Mouse (Mus musculus) megakaryocyte, adult 5-6 weeks (primary cell): Measurements from ENCODE around the gene Parvb. TPM values are rescaled to one million over a fixed set of nuclear protein-coding genes. Genes with fewer than 3 reads are reported as not detected.

ENCODE experiments used
- ATAC-seq: 2 replicates; pipeline ENCODE4 v1.8.0; 2016; ENCODE audit warnings: mild to moderate bottlenecking, inconsistent platforms; ENCODE audit not compliant: poor library complexity, severe bottlenecking
- total RNA-seq, 2 experiments: library from RNA; stranded (forward) in 1 of 2; stranded (reverse) in 1 of 2; fragments of 153-499, 151-499 nt in 1 of 2; fragments of 221-1000, 200-1000 nt in 1 of 2; gene quantifications; 2 replicates each; pipeline versions ENCODE4 v1.2.3 to v1.2.4; 2015 to 2017

Parvb gene
- total RNA-seq, 2 experiments from 2014 or later = 10.6 to 32.7 TPM

GRCm38 (mm10) chr15:84254387-84254786 lies 22.5 kb downstream of the Parvb start:
- no peak for ATAC-seq

GRCm38 (mm10) chr15:84256254-84256850 lies 24.5 kb downstream of the Parvb start:
- ATAC-seq = peak; percentile 64

GRCm38 (mm10) chr15:84256864-84257263 lies 25.0 kb downstream of the Parvb start:
- peak; percentile 60 for ATAC-seq

GRCm38 (mm10) chr15:84258602-84259355 lies 26.9 kb downstream of the Parvb start:
- no peak for ATAC-seq

- 0 out of 2 replicates have a peak, but pooled peaks have one; percentile 19 for ATAC-seq
These were observed 28.4 kb downstream of the Parvb start for GRCm38 (mm10) chr15:84260123-84260822.

- ATAC-seq = no peak
These were observed 30.8 kb downstream of the Parvb start for GRCm38 (mm10) chr15:84262630-84263029.

- no peak for ATAC-seq
These were observed 31.7 kb downstream of the Parvb start for GRCm38 (mm10) chr15:84263573-84263972.

GRCm38 (mm10) chr15:84265141-84265540 lies 33.3 kb downstream of the Parvb start:
- ATAC-seq = no peak

- ATAC-seq = no peak
These were observed 34.4 kb downstream of the Parvb start for GRCm38 (mm10) chr15:84266290-84266689.

- no peak for ATAC-seq
These were observed 35.9 kb downstream of the Parvb start for GRCm38 (mm10) chr15:84267720-84268260.

- no peak for ATAC-seq
These were observed 37.3 kb downstream of the Parvb start for GRCm38 (mm10) chr15:84269107-84269633.

GRCm38 (mm10) chr15:84270032-84270431 lies 38.2 kb downstream of the Parvb start:
- ATAC-seq = no peak

- ATAC-seq = no peak
These were observed 38.6 kb downstream of the Parvb start for GRCm38 (mm10) chr15:84270463-84270862.

- no peak for ATAC-seq
These were observed 44.2 kb downstream of the Parvb start for GRCm38 (mm10) chr15:84276066-84276465.

- no peak for ATAC-seq
These were observed 46.2 kb downstream of the Parvb start for GRCm38 (mm10) chr15:84278091-84278490.

GRCm38 (mm10) chr15:84278656-84279055 lies 46.8 kb downstream of the Parvb start:
- no peak for ATAC-seq

- ATAC-seq = no peak
These were observed 48.5 kb downstream of the Parvb start for GRCm38 (mm10) chr15:84280309-84280708.

- ATAC-seq = no peak
These were observed 49.0 kb downstream of the Parvb start for GRCm38 (mm10) chr15:84280712-84281347.

GRCm38 (mm10) chr15:84282206-84283085 lies 50.6 kb downstream of the Parvb start:
- no peak for ATAC-seq

GRCm38 (mm10) chr15:84284059-84284458 lies 52.2 kb downstream of the Parvb start:
- ATAC-seq = peak; percentile 80
